Mouse (Mus musculus) forebrain, embryonic 14.5 days (tissue): Measurements from ENCODE around the gene Gm49383. TPM values are rescaled to one million over a fixed set of nuclear protein-coding genes. Genes with fewer than 3 reads are reported as not detected.

Experiments used
- ATAC-seq: fragments of 200-750 bp; cut with Nextera tagmentation; 2 replicates; pipeline ENCODE4 v1.8.0; 2017; ENCODE audit warnings: mild to moderate bottlenecking, moderate library complexity
- DNase-seq: peaks from one replicate; pipeline ENCODE4 v3.0.0-alpha.2; 2015; ENCODE audit warnings: low spot score
- H3K27ac ChIP-seq: fragments of 300-500 bp; sonication (generic); 2 replicates; pipeline ENCODE4 v1.5.1; 2014; ENCODE audit warnings: low read depth, mild to moderate bottlenecking, control low read depth, low read length, moderate library complexity
- H3K27me3 ChIP-seq: fragments of 300-500 bp; sonication (generic); replicated peaks from 2 replicates; pipeline ENCODE4 v1.6.1; 2014; ENCODE audit warnings: low read length, control low read depth, mixed read lengths; ENCODE audit not compliant: control insufficient read depth, insufficient read depth
- H3K36me3 ChIP-seq: fragments of 300-500 bp; sonication (generic); 2 replicates; pipeline ENCODE4 v1.6.1; 2014; ENCODE audit warnings: low read length, control low read depth; ENCODE audit not compliant: control insufficient read depth, insufficient read depth
- H3K4me1 ChIP-seq: fragments of 300-500 bp; sonication (generic); 2 replicates; pipeline ENCODE4 v1.6.1; 2014; ENCODE audit warnings: antibody characterized with exemption, low read length, control low read depth; ENCODE audit not compliant: control insufficient read depth, insufficient read depth
- H3K4me2 ChIP-seq: fragments of 300-500 bp; sonication (generic); 2 replicates; pipeline ENCODE4 v1.6.1; 2014; ENCODE audit warnings: mild to moderate bottlenecking, control low read depth, low read length
- H3K4me3 ChIP-seq: fragments of 300-500 bp; sonication (generic); 2 replicates; pipeline ENCODE4 v1.5.1; 2014; ENCODE audit warnings: low read depth, low read length, control low read depth
- H3K9ac ChIP-seq: fragments of 300-500 bp; sonication (generic); 2 replicates; pipeline ENCODE4 v1.6.1; 2014; ENCODE audit warnings: mild to moderate bottlenecking, low read length, control low read depth, moderate library complexity
- H3K9me3 ChIP-seq: fragments of 300-500 bp; sonication (generic); replicated peaks from 2 replicates; pipeline ENCODE4 v1.6.1; 2016; ENCODE audit warnings: low read length, control low read depth, mixed read lengths; ENCODE audit not compliant: control insufficient read depth
- WGBS: fragments of 180-500 bp; shearing (Covaris S2); extraction: QIAGEN DNeasy Blood & Tissue Kit; methylation state at CpG from one replicate; pipeline ENCODE4 v1.1.7; 2014; 5-methylcytosine and 5-hydroxymethylcytosine counted together
- polyA plus RNA-seq: library from polyadenylated mRNA; unstranded; fragments of >200 nt; fragmentation: Nextera tagmentation; extraction: Ambion mirVana; gene quantifications from 2 replicates; pipeline ENCODE4 v1.2.1, GENCODE M21; 2014

Gm49383 gene
- 22.7 and 26.1 TPM in 2 replicates for polyA plus RNA-seq

DNA sequence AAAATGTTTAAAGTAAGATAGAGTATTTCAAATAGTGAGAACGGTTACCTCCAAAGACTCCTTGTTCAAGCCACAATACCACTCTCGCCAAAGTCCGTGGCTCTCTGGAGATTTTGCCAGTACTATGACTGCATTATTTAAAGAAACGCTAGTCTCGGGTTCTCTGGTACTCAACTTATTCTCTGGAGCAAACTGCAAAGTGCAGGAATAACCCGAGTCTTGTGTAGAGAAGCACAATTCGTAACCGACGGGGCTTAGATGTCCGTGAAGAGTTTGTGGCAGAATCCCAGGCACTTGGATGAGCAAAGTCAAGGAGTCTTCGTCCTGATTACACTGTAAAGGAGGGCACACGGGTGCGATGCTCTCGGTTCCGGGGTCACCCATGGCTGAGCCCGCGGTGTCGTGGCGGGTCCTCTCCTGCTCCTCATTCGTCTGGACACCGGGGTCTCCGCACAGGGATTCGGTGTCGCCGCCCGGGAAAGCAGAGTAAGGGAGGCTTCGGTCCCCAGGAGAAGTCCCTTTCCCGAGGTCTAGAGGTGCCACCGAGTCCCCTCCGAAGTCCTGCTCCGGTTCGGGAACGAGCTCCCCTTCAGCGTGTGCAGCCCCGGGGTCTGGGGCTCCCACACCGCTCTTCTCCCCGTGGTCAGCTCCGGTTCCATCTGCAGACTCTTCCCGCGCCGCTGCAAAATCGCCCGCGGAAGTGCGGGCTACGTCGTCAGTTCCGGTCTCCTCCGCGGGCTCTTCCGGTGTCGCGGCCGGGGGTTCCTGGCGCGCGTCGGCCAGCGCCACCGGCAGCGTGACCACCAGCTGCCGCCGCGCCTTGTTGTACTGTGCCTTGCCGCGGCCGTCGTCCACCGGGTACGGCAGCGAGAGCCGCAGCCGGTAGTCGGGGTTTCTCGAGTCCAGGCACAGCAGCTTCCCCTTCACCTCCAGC lies at the start of gene Gm49383:
Gm49383 (minus strand) TSS at position 661 of the 934 bp plus-strand sequence.
- Histone ChIP-seq H3K36me3 (peaks cover 20% of the 10 kb centered on the region), H3K27ac (peak within 1 kb of the TSS; percentile 86), H3K4me1 (peaks cover 11% of the 10 kb centered on the region), H3K27me3 (no peaks in the 10 kb centered on the region), H3K4me3 (peak within 1 kb of the TSS; percentile 83), H3K9me3 (no peaks in the 10 kb centered on the region), H3K9ac (peak within 1 kb of the TSS; percentile 87), H3K4me2 (peak within 1 kb of the TSS; percentile 96)
- DNase-seq = peak; percentile 85
- WGBS = under 1% methylated on average over 75 of the region's 75 CpGs
- ATAC-seq = peak; percentile 86

- Histone ChIP-seq H3K4me1 (no peaks in the 10 kb centered on the region), H3K9me3 (no peaks in the 10 kb centered on the region), H3K27me3 (no peaks in the 10 kb centered on the region), H3K4me3 (peak overlapping the region; percentile 71), H3K36me3 (no peaks in the 10 kb centered on the region), H3K27ac (peak overlapping the region; percentile 72), H3K4me2 (peak overlapping the region; percentile 74), H3K9ac (peak overlapping the region; percentile 84)
- DNase-seq (peak; percentile 77), ATAC-seq (peak; percentile 93)
- under 1% methylated on average over 64 of the region's 64 CpGs for WGBS
Measured at GRCm38 (mm10) chr12:69241771-69242431, 45.0 kb upstream of the Gm49383 start.

GRCm38 (mm10) chr12:69241405-69241770 lies 44.5 kb upstream of the Gm49383 start:
- no peaks in the 10 kb centered on the region for H3K36me3 ChIP-seq
- ATAC-seq = no peak; the same call in 1 of the 2 replicates

DNA sequence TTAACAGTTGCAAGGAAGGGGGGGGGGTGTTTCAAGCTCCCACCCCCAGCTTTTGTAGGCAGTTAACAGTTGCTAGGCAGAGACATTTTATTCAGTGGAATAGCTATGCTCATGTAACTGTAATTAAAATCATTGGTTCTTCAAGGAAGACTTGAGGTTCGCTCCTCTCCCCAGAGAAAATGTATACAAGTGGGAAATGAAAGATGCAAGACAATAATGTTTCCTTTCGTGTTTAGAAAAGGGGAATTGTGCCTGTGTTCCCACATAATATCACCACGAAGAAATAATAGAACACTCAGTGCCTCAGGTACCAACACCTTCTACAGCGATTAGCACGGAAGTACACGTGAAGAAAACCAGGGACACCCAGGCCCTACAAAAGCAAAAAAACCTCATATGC lies 44.0 kb upstream of the Gm49383 start, which contains the start of gene Klhdc1:
Klhdc1 (plus strand) TSS at position 301 of the 400 bp plus-strand sequence.
- DNase-seq = no peak
- no peak for ATAC-seq
- Histone ChIP-seq H3K9ac (peak within 1 kb of the TSS; percentile 84), H3K36me3 (no peaks in the 10 kb centered on the region), H3K27me3 (no peaks in the 10 kb centered on the region), H3K4me3 (peak within 1 kb of the TSS; percentile 71), H3K4me2 (peak within 1 kb of the TSS; percentile 74), H3K4me1 (no peaks in the 10 kb centered on the region), H3K27ac (peak within 1 kb of the TSS; percentile 72), H3K9me3 (no peaks in the 10 kb centered on the region)
- 73% methylated on average over 6 of the region's 6 CpGs for WGBS

More at GRCm38 (mm10) chr12:69241405-69241770, 44.5 kb upstream of the Gm49383 start:
- Histone ChIP-seq H3K27ac (peak overlapping the region; percentile 72), H3K4me3 (peak overlapping the region; percentile 71), H3K27me3 (no peaks in the 10 kb centered on the region), H3K4me2 (peak overlapping the region; percentile 74), H3K9me3 (no peaks in the 10 kb centered on the region), H3K9ac (peak overlapping the region; percentile 84), H3K4me1 (no peaks in the 10 kb centered on the region)
- 0% methylated on average over 3 of the region's 3 CpGs for WGBS
- no peak for DNase-seq

DNA sequence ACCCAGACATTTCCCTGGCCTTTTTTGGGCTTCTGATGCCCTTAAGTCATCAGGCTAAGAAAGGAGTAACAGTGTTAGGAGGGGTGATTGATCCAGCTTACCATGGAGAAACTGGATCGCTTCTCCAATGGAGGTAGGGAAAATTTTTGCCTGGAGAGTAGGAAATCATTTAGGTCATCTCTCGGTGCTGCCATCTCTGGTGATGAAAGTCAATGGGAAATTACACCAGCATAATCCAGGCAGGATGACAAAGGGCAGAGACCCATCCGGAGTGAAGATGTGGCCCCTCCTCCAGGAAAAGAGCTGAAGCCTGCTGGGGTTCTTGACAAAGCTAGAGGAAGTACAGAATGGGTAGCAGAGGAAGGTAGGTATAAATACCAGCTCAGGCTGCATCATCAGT lies 41.4 kb upstream of the Gm49383 start:
- Histone ChIP-seq H3K36me3 (no peaks in the 10 kb centered on the region), H3K27ac (no peak overlapping the region), H3K9ac (no peak overlapping the region), H3K4me2 (no peak overlapping the region), H3K9me3 (no peaks in the 10 kb centered on the region), H3K4me1 (no peaks in the 10 kb centered on the region), H3K27me3 (no peaks in the 10 kb centered on the region), H3K4me3 (no peak overlapping the region)
- DNase-seq (no peak), ATAC-seq (no peak)
- 44% methylated on average over 3 of the region's 3 CpGs for WGBS

- Histone ChIP-seq H3K36me3 (no peaks in the 10 kb centered on the region), H3K27me3 (no peaks in the 10 kb centered on the region), H3K4me3 (no peak overlapping the region), H3K4me1 (no peaks in the 10 kb centered on the region), H3K4me2 (no peak overlapping the region), H3K9ac (no peak overlapping the region), H3K27ac (no peak overlapping the region), H3K9me3 (no peaks in the 10 kb centered on the region)
- 92% methylated on average over 6 of the region's 6 CpGs for WGBS
- ATAC-seq (no peak), DNase-seq (no peak)
Measured at GRCm38 (mm10) chr12:69235782-69236181, 38.9 kb upstream of the Gm49383 start.

- 62% methylated on average over 2 of the region's 2 CpGs for WGBS
- no peak overlapping the region for H3K9ac ChIP-seq
- no peaks in the 10 kb centered on the region for H3K36me3 ChIP-seq
- no peak for DNase-seq
- H3K4me3 ChIP-seq = no peak overlapping the region
- no peak overlapping the region for H3K4me2 ChIP-seq
- H3K27me3 ChIP-seq = no peaks in the 10 kb centered on the region
- no peaks in the 10 kb centered on the region for H3K4me1 ChIP-seq
- no peak overlapping the region for H3K27ac ChIP-seq
- H3K9me3 ChIP-seq = no peaks in the 10 kb centered on the region
- ATAC-seq = no peak
Measured at GRCm38 (mm10) chr12:69229251-69229650, 32.3 kb upstream of the Gm49383 start.

DNA sequence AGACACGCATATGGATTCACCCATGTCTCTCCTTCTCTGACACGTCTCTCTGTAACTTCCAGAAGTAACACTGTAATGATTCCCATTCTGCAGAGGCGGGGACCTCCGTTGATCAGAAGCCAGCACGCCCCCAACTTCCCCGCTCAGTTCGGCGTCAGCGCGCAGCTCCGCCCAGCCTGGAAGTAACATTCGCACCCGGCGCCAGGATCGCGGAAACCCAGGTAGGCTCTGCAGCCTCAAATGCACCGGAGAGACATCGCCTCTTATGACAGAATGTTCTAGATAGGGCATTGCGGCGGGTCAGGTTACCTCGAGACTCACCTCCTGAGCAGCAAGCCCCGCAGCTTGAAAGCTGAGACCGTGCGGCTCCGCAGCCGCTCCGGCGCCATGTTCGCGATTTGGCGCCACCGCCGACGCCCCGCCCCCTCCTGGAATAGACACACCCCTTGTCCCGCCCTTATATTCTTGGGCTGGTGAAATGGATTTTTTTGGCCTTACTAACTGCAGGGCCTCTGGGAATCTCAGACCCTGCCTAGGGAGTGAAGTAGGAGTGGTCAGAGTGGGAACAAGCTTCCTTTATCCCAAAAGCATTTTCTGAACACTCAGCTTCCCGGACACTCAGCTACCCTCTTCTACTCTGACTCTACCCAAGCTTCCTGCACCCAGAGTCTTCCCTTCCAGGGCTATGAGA lies 31.0 kb upstream of the Gm49383 start, which contains the start of gene Pole2:
Pole2 (minus strand) TSS at position 420 of the 691 bp plus-strand sequence.
- no peaks in the 10 kb centered on the region for H3K27me3 ChIP-seq
- no peaks in the 10 kb centered on the region for H3K4me1 ChIP-seq
- peak within 1 kb of the TSS; percentile 60 for H3K9ac ChIP-seq
- DNase-seq = peak; percentile 85
- peak within 1 kb of the TSS; percentile 55 for H3K4me2 ChIP-seq
- H3K36me3 ChIP-seq = 0 out of 2 replicates have a peak, but pooled peaks cover 2% of the 10 kb centered on the region
- peak within 1 kb of the TSS; percentile 62 for H3K4me3 ChIP-seq
- H3K9me3 ChIP-seq = no peaks in the 10 kb centered on the region
- peak; percentile 97 for ATAC-seq
- peak within 1 kb of the TSS; percentile 11; the same call in 1 of the 2 replicates for H3K27ac ChIP-seq
- WGBS = under 1% methylated on average over 37 of the region's 37 CpGs
